Mouse (Mus musculus) neural tube, embryonic 15.5 days (tissue): ENCODE data around the gene Rbm5. TPM values are rescaled to one million over a fixed set of nuclear protein-coding genes. Genes with fewer than 3 reads are reported as not detected.
A peak's percentile ranks its signal among the peaks of the same experiment; 100 is the strongest.

Experiments used
- ATAC-seq: fragments of 200-750 bp; cut with Nextera tagmentation; 2 replicates; pipeline ENCODE4 v1.8.0; 2017; ENCODE audit warnings: mild to moderate bottlenecking, moderate TSS enrichment, moderate library complexity; ENCODE audit not compliant: low FRiP score
- H3K27ac ChIP-seq: fragments of 300-500 bp; sonication (generic); replicated peaks from 2 replicates; pipeline ENCODE4 v1.5.1; 2015; ENCODE audit warnings: mild to moderate bottlenecking, inconsistent platforms
- H3K27me3 ChIP-seq: fragments of 300-500 bp; sonication (generic); replicated peaks from 2 replicates; pipeline ENCODE4 v1.6.1; 2015; ENCODE audit warnings: inconsistent platforms
- H3K36me3 ChIP-seq: fragments of 300-500 bp; sonication (generic); 2 replicates; pipeline ENCODE4 v1.6.1; 2015; ENCODE audit warnings: inconsistent platforms
- H3K4me1 ChIP-seq: fragments of 300-500 bp; sonication (generic); 2 replicates; pipeline ENCODE4 v1.6.1; 2015; ENCODE audit warnings: inconsistent platforms
- H3K4me2 ChIP-seq: fragments of 300-500 bp; sonication (generic); 2 replicates; pipeline ENCODE4 v1.6.1; 2015; ENCODE audit warnings: inconsistent platforms, mild to moderate bottlenecking, moderate library complexity
- H3K4me3 ChIP-seq: fragments of 300-500 bp; sonication (generic); replicated peaks from 2 replicates; pipeline ENCODE4 v1.5.1; 2015; ENCODE audit warnings: mild to moderate bottlenecking, inconsistent platforms
- H3K9ac ChIP-seq: fragments of 300-500 bp; sonication (generic); replicated peaks from 2 replicates; pipeline ENCODE4 v1.6.1; 2015; ENCODE audit warnings: mild to moderate bottlenecking, inconsistent platforms
- H3K9me3 ChIP-seq: fragments of 300-500 bp; sonication (generic); replicated peaks from 2 replicates; pipeline ENCODE4 v1.6.1; 2016; ENCODE audit warnings: inconsistent platforms
- WGBS: fragments of 180-500 bp; shearing (Covaris S2); methylation state at CpG from one replicate; pipeline ENCODE4 v1.1.7; 2015; ENCODE audit warnings: mixed read lengths; 5-methylcytosine and 5-hydroxymethylcytosine counted together
- polyA plus RNA-seq: library from polyadenylated mRNA; unstranded; fragments of >200 nt; fragmentation: Nextera tagmentation; extraction: Ambion mirVana; gene quantifications from 2 replicates; pipeline ENCODE4 v1.2.1, GENCODE M21; 2015

Gene Rbm5
- polyA plus RNA-seq, 1 experiment from 2014 or later = 229 TPM

GRCm38 (mm10) chr9:107709096-107709696, 61.6 kb downstream of the Rbm5 start:
- Histone ChIP-seq H3K27me3 (no peaks in the 10 kb centered on the region), H3K4me1 (peaks cover 54% of the 10 kb centered on the region), H3K4me2 (peak overlapping the region; percentile 94), H3K9me3 (no peaks in the 10 kb centered on the region), H3K36me3 (no peaks in the 10 kb centered on the region), H3K27ac (peak overlapping the region; percentile 83), H3K4me3 (peak overlapping the region; percentile 79), H3K9ac (peak overlapping the region; percentile 79)
- peak; percentile 4 for ATAC-seq
- under 1% methylated on average over 43 of the region's 55 CpGs for WGBS

- ATAC-seq = no peak
- Histone ChIP-seq H3K4me1 (peaks cover 55% of the 10 kb centered on the region), H3K9ac (peak overlapping the region; percentile 79), H3K4me2 (peak overlapping the region; percentile 94), H3K4me3 (peak overlapping the region; percentile 79), H3K27ac (peak overlapping the region; percentile 83), H3K9me3 (no peaks in the 10 kb centered on the region), H3K27me3 (no peaks in the 10 kb centered on the region), H3K36me3 (no peaks in the 10 kb centered on the region)
- WGBS = 3% methylated on average over 21 of the region's 21 CpGs
Measured at GRCm38 (mm10) chr9:107708439-107709095, 62.2 kb downstream of the Rbm5 start.

- peak; percentile 21 for ATAC-seq
- Histone ChIP-seq H3K36me3 (no peaks in the 10 kb centered on the region), H3K27me3 (no peaks in the 10 kb centered on the region), H3K4me2 (peak overlapping the region; percentile 94), H3K4me1 (peaks cover 62% of the 10 kb centered on the region), H3K9ac (peak overlapping the region; percentile 79), H3K9me3 (no peaks in the 10 kb centered on the region), H3K4me3 (peak overlapping the region; percentile 79), H3K27ac (peak overlapping the region; percentile 83)
- 1% methylated on average over 17 of the region's 17 CpGs for WGBS
Measured at GRCm38 (mm10) chr9:107707701-107708438, 62.9 kb downstream of the Rbm5 start.

- H3K4me3 ChIP-seq = peak overlapping the region; percentile 79
- no peak for ATAC-seq
- peak overlapping the region; percentile 83 for H3K27ac ChIP-seq
- peak overlapping the region; percentile 79 for H3K9ac ChIP-seq
- no peaks in the 10 kb centered on the region for H3K9me3 ChIP-seq
- no peaks in the 10 kb centered on the region for H3K36me3 ChIP-seq
- peak overlapping the region; percentile 94 for H3K4me2 ChIP-seq
- H3K27me3 ChIP-seq = no peaks in the 10 kb centered on the region
- peaks cover 72% of the 10 kb centered on the region for H3K4me1 ChIP-seq
- WGBS = 3% methylated on average over 14 of the region's 14 CpGs
Measured at GRCm38 (mm10) chr9:107706781-107707211, 64.0 kb downstream of the Rbm5 start.

- H3K4me3 ChIP-seq = no peak overlapping the region
- no peak overlapping the region for H3K27ac ChIP-seq
- no peaks in the 10 kb centered on the region for H3K27me3 ChIP-seq
- no peak overlapping the region for H3K4me2 ChIP-seq
- no peaks in the 10 kb centered on the region for H3K9me3 ChIP-seq
- H3K36me3 ChIP-seq = no peaks in the 10 kb centered on the region
- no peak overlapping the region for H3K9ac ChIP-seq
- no peak for ATAC-seq
- peaks cover 82% of the 10 kb centered on the region for H3K4me1 ChIP-seq
- 56% methylated on average over 14 of the region's 14 CpGs for WGBS
Measured at GRCm38 (mm10) chr9:107703337-107704122, 67.3 kb downstream of the Rbm5 start.

GRCm38 (mm10) chr9:107702606-107703185, 68.1 kb downstream of the Rbm5 start:
- H3K4me2 ChIP-seq = no peak overlapping the region
- no peaks in the 10 kb centered on the region for H3K27me3 ChIP-seq
- H3K4me3 ChIP-seq = no peak overlapping the region
- H3K9ac ChIP-seq = peak overlapping the region; percentile 26; the same call in 1 of the 2 replicates
- ATAC-seq = no peak
- peaks cover 82% of the 10 kb centered on the region for H3K4me1 ChIP-seq
- no peaks in the 10 kb centered on the region for H3K36me3 ChIP-seq
- 73% methylated on average over 3 of the region's 3 CpGs for WGBS
- no peaks in the 10 kb centered on the region for H3K9me3 ChIP-seq
- peak overlapping the region; percentile 25; the same call in 1 of the 2 replicates for H3K27ac ChIP-seq

- Histone ChIP-seq H3K27me3 (no peaks in the 10 kb centered on the region), H3K4me1 (peaks cover 82% of the 10 kb centered on the region), H3K9me3 (no peaks in the 10 kb centered on the region), H3K27ac (peak overlapping the region; percentile 61), H3K4me3 (no peak overlapping the region), H3K4me2 (no peak overlapping the region), H3K9ac (no peak overlapping the region), H3K36me3 (no peaks in the 10 kb centered on the region)
- 26% methylated on average over 12 of the region's 12 CpGs for WGBS
- ATAC-seq = no peak
Measured at GRCm38 (mm10) chr9:107701594-107701993, 69.2 kb downstream of the Rbm5 start.

GRCm38 (mm10) chr9:107700114-107700571, 70.7 kb downstream of the Rbm5 start:
- Histone ChIP-seq H3K4me1 (peaks cover 86% of the 10 kb centered on the region), H3K4me2 (peak overlapping the region; percentile 22), H3K36me3 (no peaks in the 10 kb centered on the region), H3K9me3 (no peaks in the 10 kb centered on the region), H3K27me3 (no peaks in the 10 kb centered on the region), H3K9ac (no peak overlapping the region; the same call in 1 of the 2 replicates), H3K27ac (peak overlapping the region; percentile 48), H3K4me3 (no peak overlapping the region)
- WGBS = 35% methylated on average over 6 of the region's 6 CpGs
- ATAC-seq = no peak

- no peak for ATAC-seq
- no peaks in the 10 kb centered on the region for H3K36me3 ChIP-seq
- H3K9ac ChIP-seq = no peak overlapping the region
- 10% methylated on average over 9 of the region's 9 CpGs for WGBS
- peak overlapping the region; percentile 22 for H3K4me2 ChIP-seq
- no peak overlapping the region for H3K4me3 ChIP-seq
- no peak overlapping the region for H3K27ac ChIP-seq
- H3K9me3 ChIP-seq = no peaks in the 10 kb centered on the region
- H3K4me1 ChIP-seq = peaks cover 89% of the 10 kb centered on the region
- H3K27me3 ChIP-seq = no peaks in the 10 kb centered on the region
Measured at GRCm38 (mm10) chr9:107699376-107699980, 71.3 kb downstream of the Rbm5 start.

- H3K36me3 ChIP-seq = no peaks in the 10 kb centered on the region
- H3K4me2 ChIP-seq = peak overlapping the region; percentile 22
- no peaks in the 10 kb centered on the region for H3K27me3 ChIP-seq
- peaks cover 82% of the 10 kb centered on the region for H3K4me1 ChIP-seq
- peak overlapping the region; percentile 28; the same call in 1 of the 2 replicates for H3K27ac ChIP-seq
- no peaks in the 10 kb centered on the region for H3K9me3 ChIP-seq
- 18% methylated on average over 14 of the region's 14 CpGs for WGBS
- no peak overlapping the region for H3K4me3 ChIP-seq
- ATAC-seq = 0 out of 2 replicates have a peak, but pooled peaks have one; percentile 13
- H3K9ac ChIP-seq = no peak overlapping the region
Measured at GRCm38 (mm10) chr9:107698611-107699190, 72.1 kb downstream of the Rbm5 start.
